Mouse (Mus musculus) stomach, postnatal 0 days (tissue): ENCODE measurements around the gene Rheb. TPM values are rescaled to one million over a fixed set of nuclear protein-coding genes. Genes with fewer than 3 reads are reported as not detected.

Source experiments
- ATAC-seq: fragments of 200-750 bp; cut with Nextera tagmentation; 2 replicates; pipeline ENCODE4 v1.8.0; 2017; ENCODE audit not compliant: low FRiP score, low TSS enrichment
- DNase-seq: peaks from one replicate; pipeline ENCODE4 v3.0.0-alpha.2; 2016; ENCODE audit warnings: low spot score
- H3K27ac ChIP-seq: fragments of 300-500 bp; sonication (generic); replicated peaks from 2 replicates; pipeline ENCODE4 v1.5.1; 2014; ENCODE audit warnings: mild to moderate bottlenecking, control low read depth
- H3K27me3 ChIP-seq: fragments of 300-500 bp; sonication (generic); 2 replicates; pipeline ENCODE4 v1.6.1; 2014; ENCODE audit warnings: low read length; ENCODE audit not compliant: control insufficient read depth, insufficient read depth
- H3K36me3 ChIP-seq: fragments of 300-500 bp; sonication (generic); 2 replicates; pipeline ENCODE4 v1.6.1; 2014; ENCODE audit warnings: low read length, mixed read lengths; ENCODE audit not compliant: control insufficient read depth, insufficient read depth
- H3K4me1 ChIP-seq: fragments of 300-500 bp; sonication (generic); replicated peaks from 2 replicates; pipeline ENCODE4 v1.6.1; 2014; ENCODE audit warnings: antibody characterized with exemption; ENCODE audit not compliant: control insufficient read depth, insufficient read depth
- H3K4me2 ChIP-seq: fragments of 300-500 bp; sonication (generic); replicated peaks from 2 replicates; pipeline ENCODE4 v1.6.1; 2014; ENCODE audit warnings: low read depth, mild to moderate bottlenecking, control low read depth, moderate library complexity
- H3K4me3 ChIP-seq: fragments of 300-500 bp; sonication (generic); 2 replicates; pipeline ENCODE4 v1.5.1; 2014; ENCODE audit warnings: low read depth, low read length, control low read depth
- H3K9ac ChIP-seq: fragments of 300-500 bp; sonication (generic); 2 replicates; pipeline ENCODE4 v1.6.1; 2014; ENCODE audit warnings: mild to moderate bottlenecking, low read length, control low read depth, mixed read lengths
- H3K9me3 ChIP-seq: fragments of 300-500 bp; sonication (generic); 2 replicates; pipeline ENCODE4 v1.6.1; 2016; ENCODE audit warnings: low read length; ENCODE audit not compliant: control insufficient read depth
- CTCF ChIP-seq: IDR thresholded peaks from 2 replicates; pipeline ENCODE4 v1.5.1; 2016; ENCODE audit warnings: antibody characterized with exemption, low read depth, mild to moderate bottlenecking, moderate library complexity
- EP300 ChIP-seq: optimal IDR thresholded peaks from 2 replicates; pipeline ENCODE3; 2016; ENCODE audit warnings: antibody characterized with exemption
- WGBS: fragments of 180-500 bp; shearing (Covaris S2); extraction: QIAGEN DNeasy Blood & Tissue Kit; methylation state at CpG from one replicate; pipeline ENCODE4 v1.1.7; 2014; 5-methylcytosine and 5-hydroxymethylcytosine counted together
- polyA plus RNA-seq: library from polyadenylated mRNA; unstranded; fragments of >200 nt; fragmentation: Nextera tagmentation; extraction: Ambion mirVana; gene quantifications from 2 replicates; pipeline ENCODE4 v1.2.1, GENCODE M21; 2015

The Rheb gene
- polyA plus RNA-seq, 1 experiment from 2014 or later, result 218 TPM

DNA sequence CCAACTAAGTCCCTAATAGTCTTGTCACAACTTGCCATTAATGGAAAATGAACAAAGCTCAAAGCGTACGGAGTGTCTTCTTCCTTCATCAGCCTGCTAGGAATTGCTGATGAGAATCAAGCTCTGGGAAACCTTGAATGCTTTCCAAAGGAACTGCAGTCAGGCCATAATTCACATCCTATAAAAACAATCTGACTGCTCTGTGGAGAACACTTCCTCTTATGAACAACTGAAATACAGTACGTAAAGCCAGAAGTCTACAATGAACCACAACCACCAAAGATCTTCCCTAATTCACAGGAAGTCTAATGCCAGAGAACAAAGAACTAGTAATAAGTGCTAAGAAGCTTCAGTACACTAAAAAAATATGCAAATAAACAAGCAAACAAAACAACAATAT is 28.5 kb downstream of the Rheb start:
- ATAC-seq (no peak), DNase-seq (no peak)
- H3K9ac ChIP-seq, result no peak overlapping the region
- H3K4me2 ChIP-seq, result no peak overlapping the region
- no peaks in the 10 kb centered on the region for H3K27me3 ChIP-seq
- no peaks in the 10 kb centered on the region for H3K4me1 ChIP-seq
- TF ChIP-seq EP300 (no peak), CTCF (no peak)
- 36% methylated on average over 3 of the region's 3 CpGs for WGBS
- peaks cover 26% of the 10 kb centered on the region; the same call in 1 of the 2 replicates for H3K36me3 ChIP-seq
- H3K4me3 ChIP-seq, result no peak overlapping the region
- H3K9me3 ChIP-seq, result no peaks in the 10 kb centered on the region
- H3K27ac ChIP-seq, result peak overlapping the region; percentile 67; the same call in 1 of the 2 replicates

DNA sequence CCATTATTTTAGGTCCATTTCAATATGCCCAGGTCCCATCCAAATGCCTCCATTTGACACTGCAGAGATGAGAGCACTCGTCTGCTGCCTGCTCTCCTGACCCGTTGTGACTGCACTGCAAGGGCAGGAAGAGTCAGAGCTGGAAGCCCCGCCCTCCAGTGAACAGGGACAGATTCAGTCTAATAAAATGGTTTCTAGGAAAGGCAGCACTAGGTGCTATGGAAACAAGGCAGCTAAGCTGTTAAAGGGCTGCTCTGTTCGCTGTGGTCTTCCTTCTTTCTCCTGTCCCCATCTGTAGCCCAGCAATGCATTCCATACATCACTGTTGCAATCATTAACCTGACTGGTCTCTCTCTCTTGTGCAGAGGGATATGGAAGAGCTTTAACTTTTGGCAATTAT is 29.4 kb downstream of the Rheb start:
- no peak overlapping the region for H3K27ac ChIP-seq
- H3K36me3 ChIP-seq, result peaks cover 26% of the 10 kb centered on the region
- no peak overlapping the region for H3K9ac ChIP-seq
- no peaks in the 10 kb centered on the region for H3K27me3 ChIP-seq
- no peaks in the 10 kb centered on the region for H3K9me3 ChIP-seq
- H3K4me1 ChIP-seq, result no peaks in the 10 kb centered on the region
- TF ChIP-seq EP300, result no peak
- ATAC-seq (no peak), DNase-seq (no peak)
- 53% methylated on average over 4 of the region's 4 CpGs for WGBS
- no peak overlapping the region for H3K4me2 ChIP-seq
- no peak overlapping the region for H3K4me3 ChIP-seq

DNA sequence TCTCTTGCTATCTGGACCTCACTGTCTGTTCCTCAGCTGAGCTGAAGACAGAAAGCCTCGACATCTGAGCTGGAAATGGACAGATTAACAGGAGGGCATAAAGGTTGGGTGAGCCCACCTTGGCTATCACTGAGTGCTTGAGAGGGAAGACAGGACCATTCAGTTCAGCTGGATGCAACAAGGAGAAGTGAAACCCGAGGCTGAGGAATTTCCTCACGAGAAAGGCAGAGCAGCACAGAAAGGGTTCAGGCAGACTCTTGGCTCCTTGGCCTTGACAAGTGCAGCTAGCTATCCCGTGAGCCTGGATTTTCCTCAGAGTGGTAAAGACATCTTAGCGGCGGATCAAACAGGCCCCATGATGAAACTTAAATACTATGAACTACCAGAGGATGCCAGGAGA is 37.2 kb downstream of the Rheb start:
- Histone ChIP-seq H3K36me3 (peaks cover 29% of the 10 kb centered on the region), H3K4me3 (no peak overlapping the region), H3K4me1 (no peaks in the 10 kb centered on the region), H3K27me3 (no peaks in the 10 kb centered on the region), H3K9ac (no peak overlapping the region), H3K9me3 (no peaks in the 10 kb centered on the region), H3K27ac (no peak overlapping the region), H3K4me2 (no peak overlapping the region)
- ATAC-seq, result no peak
- TF ChIP-seq CTCF, result no peak
- TF ChIP-seq EP300, result no peak
- 80% methylated on average over 6 of the region's 6 CpGs for WGBS
- no peak for DNase-seq

DNA sequence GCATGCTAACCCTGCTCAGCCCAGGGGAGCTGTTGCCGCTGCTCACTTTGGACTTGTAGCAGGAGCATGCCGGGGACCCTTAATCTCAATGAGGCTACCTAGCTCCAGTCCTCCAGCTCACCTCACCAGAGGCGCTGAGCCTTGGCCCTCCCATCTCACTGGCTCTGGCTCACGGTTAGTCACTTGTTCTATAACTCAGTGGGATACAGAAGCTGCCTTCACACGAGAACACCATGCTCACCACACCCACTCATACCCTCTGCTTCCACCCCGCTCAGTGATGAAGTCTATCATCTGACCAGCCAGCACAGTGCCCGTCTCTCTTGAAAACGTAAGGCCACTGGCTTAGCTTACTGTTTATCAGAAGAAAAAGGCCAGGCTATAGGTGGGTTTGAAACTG is 37.8 kb downstream of the Rheb start:
- Histone ChIP-seq H3K27me3 (no peaks in the 10 kb centered on the region), H3K9ac (no peak overlapping the region), H3K4me3 (no peak overlapping the region), H3K36me3 (peaks cover 29% of the 10 kb centered on the region), H3K4me2 (no peak overlapping the region), H3K9me3 (no peaks in the 10 kb centered on the region), H3K27ac (no peak overlapping the region), H3K4me1 (no peaks in the 10 kb centered on the region)
- no peak for TF ChIP-seq EP300
- TF ChIP-seq CTCF, result no peak
- no peak for DNase-seq
- ATAC-seq, result no peak
- 86% methylated on average over 8 of the region's 8 CpGs for WGBS

DNA sequence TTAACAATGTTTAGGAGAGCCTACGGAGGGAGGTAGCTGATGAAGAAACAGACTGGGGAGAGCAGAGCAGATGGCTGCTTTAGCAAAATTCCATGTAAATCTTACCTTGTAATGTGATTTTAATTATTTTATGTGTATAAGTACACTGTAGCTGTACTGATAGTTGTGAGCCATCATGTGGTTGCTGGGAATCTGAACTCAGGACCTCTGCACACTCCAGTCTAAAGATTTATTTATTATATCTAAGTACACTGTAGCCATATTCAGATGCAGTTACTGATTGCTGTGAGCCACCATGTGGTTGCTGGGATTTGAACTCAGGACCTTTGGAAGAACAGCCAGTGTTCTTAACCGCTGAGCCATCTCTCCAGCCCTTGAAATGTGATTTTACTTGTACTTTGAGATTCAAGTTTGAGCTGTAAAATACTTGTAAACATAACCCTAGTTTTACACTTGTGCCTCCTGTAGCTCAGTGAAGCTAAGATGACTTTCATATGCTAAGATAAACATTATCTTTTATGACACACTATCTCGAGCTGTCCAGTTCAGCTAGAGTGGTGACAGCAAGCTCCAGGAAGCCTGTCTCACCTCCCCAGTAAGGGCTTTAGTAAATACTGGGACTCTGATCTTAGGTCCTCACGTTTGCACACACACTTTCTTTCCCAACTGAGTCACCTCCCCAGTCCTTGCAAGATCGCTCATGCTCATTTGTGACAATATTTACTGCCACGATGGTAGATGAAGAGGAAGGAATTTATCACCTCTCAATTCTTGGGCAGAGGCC is 40.4 kb downstream of the Rheb start:
- H3K27me3 ChIP-seq, result no peaks in the 10 kb centered on the region
- DNase-seq, result no peak
- H3K36me3 ChIP-seq, result peaks cover 20% of the 10 kb centered on the region
- 53% methylated on average over 6 of the region's 6 CpGs for WGBS
- no peak overlapping the region for H3K4me3 ChIP-seq
- no peak overlapping the region for H3K9ac ChIP-seq
- TF ChIP-seq CTCF (no peak), EP300 (no peak)
- H3K9me3 ChIP-seq, result no peaks in the 10 kb centered on the region
- H3K27ac ChIP-seq, result no peak overlapping the region
- H3K4me2 ChIP-seq, result no peak overlapping the region
- ATAC-seq, result peak; percentile 82
- H3K4me1 ChIP-seq, result no peaks in the 10 kb centered on the region

DNA sequence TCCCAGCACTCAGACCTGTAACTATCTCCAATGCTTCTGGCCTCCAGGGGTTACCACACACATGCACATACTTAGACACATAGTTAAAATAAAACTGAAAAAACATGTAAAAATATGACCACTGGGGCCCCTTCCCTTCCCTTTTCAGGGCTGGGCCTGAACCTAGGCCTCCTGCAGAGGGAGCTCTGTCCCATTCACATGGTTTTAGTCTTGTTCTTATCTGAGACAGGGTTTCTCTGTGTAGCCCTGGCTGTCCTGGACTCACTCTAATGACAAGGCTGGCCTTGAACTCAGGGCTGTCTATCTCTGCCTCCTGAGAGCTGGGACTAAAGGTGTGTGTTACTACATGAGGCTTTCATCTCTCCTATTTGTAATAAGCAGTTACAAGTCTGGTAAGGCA is 42.0 kb downstream of the Rheb start:
- TF ChIP-seq EP300, result no peak
- TF ChIP-seq CTCF, result peak; percentile 68
- no peak for DNase-seq
- Histone ChIP-seq H3K36me3 (peaks cover 8% of the 10 kb centered on the region), H3K4me3 (no peak overlapping the region), H3K27me3 (no peaks in the 10 kb centered on the region), H3K9me3 (no peaks in the 10 kb centered on the region), H3K27ac (no peak overlapping the region), H3K4me2 (no peak overlapping the region), H3K4me1 (no peaks in the 10 kb centered on the region), H3K9ac (no peak overlapping the region)
- ATAC-seq, result no peak
